Mouse (Mus musculus) cortical plate, adult 2 months (tissue): ENCODE results near the gene Fkbp6. TPM values are rescaled to one million over a fixed set of nuclear protein-coding genes. Genes with fewer than 3 reads are reported as not detected.
A peak's percentile ranks its signal among the peaks of the same experiment; 100 is the strongest.

Experiments
- H3K27ac ChIP-seq: fragments of 200-500 bp; 2 replicates; pipeline ENCODE4 v1.5.1; 2012; ENCODE audit warnings: low read length, control low read depth, inconsistent platforms; ENCODE audit not compliant: insufficient read depth
- H3K4me1 ChIP-seq: fragments of 200-500 bp; 2 replicates; pipeline ENCODE4 v1.6.1; 2011; ENCODE audit warnings: low read length; ENCODE audit not compliant: control insufficient read depth, insufficient read depth
- H3K4me3 ChIP-seq: fragments of 200-500 bp; 2 replicates; pipeline ENCODE4 v1.5.1; 2011; ENCODE audit warnings: mild to moderate bottlenecking, low read length, control low read depth; ENCODE audit not compliant: insufficient read depth
- CTCF ChIP-seq: fragments of 200-500 bp; IDR thresholded peaks from 2 replicates; pipeline ENCODE4 v1.5.1; 2011; ENCODE audit warnings: mild to moderate bottlenecking, control low read depth, low read length; ENCODE audit not compliant: insufficient read depth; ENCODE audit errors: extremely low read depth
- POLR2A ChIP-seq: fragments of 200-500 bp; IDR thresholded peaks from 2 replicates; pipeline ENCODE4 v1.6.1; 2011; ENCODE audit warnings: mild to moderate bottlenecking, low read length, control low read depth; ENCODE audit not compliant: insufficient read depth; ENCODE audit errors: extremely low read depth
- polyA plus RNA-seq: library from polyadenylated mRNA; depleted of rRNA; stranded (reverse); fragments of >200 nt; gene quantifications from 2 replicates; pipeline ENCODE4 v1.2.3, GENCODE M21; 2012

Fkbp6 gene
- polyA plus RNA-seq, 1 experiment: 0.13 TPM

- no peak overlapping the region for H3K27ac ChIP-seq
- TF ChIP-seq POLR2A (no peak), CTCF (no peak)
- no peaks in the 10 kb centered on the region for H3K4me1 ChIP-seq
- H3K4me3 ChIP-seq: no peak overlapping the region
These were observed 59.1 kb downstream of the Fkbp6 start for GRCm38 (mm10) chr5:135290703-135291102.

- H3K27ac ChIP-seq: no peak overlapping the region
- no peaks in the 10 kb centered on the region for H3K4me1 ChIP-seq
- TF ChIP-seq CTCF (no peak), POLR2A (no peak)
- H3K4me3 ChIP-seq: no peak overlapping the region
These were observed 62.9 kb downstream of the Fkbp6 start for GRCm38 (mm10) chr5:135286926-135287325.

- H3K4me3 ChIP-seq: no peak overlapping the region
- H3K4me1 ChIP-seq: no peaks in the 10 kb centered on the region
- TF ChIP-seq POLR2A: no peak
- peak; percentile 97 for TF ChIP-seq CTCF
- no peak overlapping the region for H3K27ac ChIP-seq
These were observed 63.7 kb downstream of the Fkbp6 start for GRCm38 (mm10) chr5:135286185-135286584.

DNA sequence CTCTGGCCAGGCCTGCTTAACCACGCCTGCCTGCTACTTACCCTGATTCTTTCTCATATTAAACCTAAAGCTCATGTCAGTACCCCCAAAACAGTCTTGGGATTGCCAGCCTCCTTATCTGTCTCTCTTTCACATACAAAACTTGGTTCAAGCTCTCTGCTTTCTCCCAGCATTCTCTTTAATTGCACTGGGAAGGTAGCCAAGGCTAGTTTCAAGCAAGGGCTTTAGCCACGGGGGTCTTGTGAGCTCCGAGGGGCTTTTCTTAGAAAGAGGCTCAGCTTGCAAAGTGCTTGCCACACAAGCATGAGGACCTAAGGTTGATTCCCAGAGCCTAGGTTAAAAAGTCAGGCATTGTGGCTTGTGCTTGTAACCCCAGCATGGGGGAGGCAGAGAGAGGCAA lies 64.6 kb downstream of the Fkbp6 start:
- H3K4me1 ChIP-seq: no peaks in the 10 kb centered on the region
- no peak overlapping the region for H3K4me3 ChIP-seq
- no peak for TF ChIP-seq POLR2A
- TF ChIP-seq CTCF: no peak
- no peak overlapping the region for H3K27ac ChIP-seq

- H3K4me1 ChIP-seq: no peaks in the 10 kb centered on the region
- TF ChIP-seq POLR2A (no peak), CTCF (no peak)
- no peak overlapping the region for H3K27ac ChIP-seq
- H3K4me3 ChIP-seq: no peak overlapping the region
These were observed 69.6 kb downstream of the Fkbp6 start for GRCm38 (mm10) chr5:135280226-135280625.

GRCm38 (mm10) chr5:135276597-135276996 lies 73.2 kb downstream of the Fkbp6 start:
- no peak overlapping the region for H3K27ac ChIP-seq
- no peak overlapping the region for H3K4me3 ChIP-seq
- H3K4me1 ChIP-seq: no peaks in the 10 kb centered on the region
- no peak for TF ChIP-seq CTCF
- no peak for TF ChIP-seq POLR2A

DNA sequence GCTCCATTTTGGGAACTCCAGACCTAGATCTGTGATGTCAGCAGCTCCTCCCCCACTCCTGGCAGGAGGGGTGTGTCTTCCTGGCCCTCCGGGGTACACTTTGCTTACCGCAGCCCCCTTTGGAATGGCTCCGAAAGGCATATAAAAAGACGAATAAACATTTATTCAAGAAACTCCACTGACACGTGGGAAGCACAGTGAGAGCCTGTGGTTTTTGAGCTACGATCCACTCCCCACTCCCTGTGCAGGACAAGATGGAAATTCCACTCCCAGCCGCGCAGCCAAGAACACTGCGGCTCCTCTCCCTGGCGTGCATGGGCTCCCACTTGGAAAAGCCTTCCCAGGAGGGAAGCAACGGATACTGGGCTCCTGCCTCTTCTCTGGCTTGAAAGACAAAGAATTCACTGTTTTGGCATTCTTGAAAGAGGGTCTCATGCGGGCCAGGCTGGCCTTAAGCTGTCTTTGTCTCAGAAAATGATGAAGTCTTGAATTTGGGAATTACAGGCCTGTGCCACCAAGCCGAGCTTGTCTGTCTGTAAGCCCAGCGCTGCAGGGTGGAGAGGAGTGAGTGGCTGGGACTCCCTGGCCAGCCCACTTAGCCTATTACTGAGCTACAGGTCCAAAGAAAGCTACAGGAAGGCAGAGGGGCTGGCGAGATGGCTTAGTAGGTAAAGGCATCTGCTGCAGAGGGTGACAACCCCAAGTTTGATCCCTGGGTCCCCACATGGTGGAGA lies 75.0 kb downstream of the Fkbp6 start:
- Histone ChIP-seq H3K27ac (no peak overlapping the region), H3K4me3 (no peak overlapping the region), H3K4me1 (no peaks in the 10 kb centered on the region)
- TF ChIP-seq POLR2A (no peak), CTCF (no peak)

GRCm38 (mm10) chr5:135271563-135272165 lies 78.2 kb downstream of the Fkbp6 start:
- H3K27ac ChIP-seq: no peak overlapping the region
- TF ChIP-seq CTCF: no peak
- H3K4me1 ChIP-seq: no peaks in the 10 kb centered on the region
- H3K4me3 ChIP-seq: no peak overlapping the region

- Histone ChIP-seq H3K4me1 (no peaks in the 10 kb centered on the region), H3K4me3 (no peak overlapping the region), H3K27ac (no peak overlapping the region)
- TF ChIP-seq POLR2A (no peak), CTCF (no peak)
These were observed 79.5 kb downstream of the Fkbp6 start for GRCm38 (mm10) chr5:135270361-135270760.

DNA sequence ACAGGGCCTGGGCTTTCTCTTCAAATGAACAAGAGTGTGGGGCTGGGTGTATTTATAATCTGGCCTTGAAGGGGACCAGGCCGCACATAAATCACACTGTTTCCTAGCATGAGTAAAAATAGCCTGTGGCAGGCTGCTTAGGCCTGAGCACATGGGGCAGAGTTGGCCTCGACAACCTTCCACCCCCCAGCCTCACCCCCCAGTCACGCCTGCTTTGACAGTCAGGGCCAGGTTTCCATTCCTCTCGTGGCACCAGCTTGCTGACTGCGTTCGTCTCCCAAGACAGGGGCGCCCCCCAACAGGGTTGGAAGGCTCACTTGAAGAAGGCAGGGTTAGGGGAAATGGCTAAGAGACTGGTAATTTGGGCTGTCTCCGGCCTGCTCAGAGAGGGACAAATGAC lies 80.4 kb downstream of the Fkbp6 start:
- Histone ChIP-seq H3K4me3 (no peak overlapping the region), H3K4me1 (no peaks in the 10 kb centered on the region), H3K27ac (no peak overlapping the region)
- TF ChIP-seq CTCF (no peak), POLR2A (no peak)

DNA sequence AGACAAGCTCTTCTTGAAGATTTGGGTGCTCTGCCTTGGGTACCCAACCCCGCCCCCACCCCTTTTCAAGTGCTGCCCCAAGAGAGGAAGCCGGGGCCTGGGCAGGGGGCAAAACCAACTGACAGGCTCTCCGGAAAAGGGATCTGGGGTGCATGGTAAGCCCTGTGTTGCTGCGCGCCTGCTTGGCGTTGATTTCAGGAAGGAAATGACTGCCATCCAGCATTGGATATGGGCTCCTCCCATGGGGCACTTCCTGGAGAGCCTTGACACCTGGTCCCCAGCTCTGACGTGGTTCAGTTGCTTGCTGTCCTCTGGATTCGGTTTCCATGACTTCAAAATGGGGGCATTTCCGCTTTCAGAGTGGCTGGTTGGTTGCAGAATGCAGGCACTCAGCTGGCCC lies 85.3 kb downstream of the Fkbp6 start:
- H3K27ac ChIP-seq: no peak overlapping the region
- no peak overlapping the region for H3K4me3 ChIP-seq
- TF ChIP-seq POLR2A: no peak
- no peak for TF ChIP-seq CTCF
- H3K4me1 ChIP-seq: no peaks in the 10 kb centered on the region
